Mouse (Mus musculus): ENCODE data around the gene Tmem50b. TPM values are rescaled to one million over a fixed set of nuclear protein-coding genes. Genes with fewer than 3 reads are reported as not detected.
A peak's percentile ranks its signal among the peaks of the same experiment; 100 is the strongest.

Tmem50b gene
- polyA plus RNA-seq, 1 experiment = 0.02 TPM

GRCm38 (mm10) chr16:91549616-91550015 lies 48.0 kb downstream of the Tmem50b start:
- no peak for TF ChIP-seq GATA1 (IDR thresholded peaks at IDR 0.05; ENCODE audit: low read length)
- no peak for TF ChIP-seq TAL1 (IDR thresholded peaks at IDR 0.05; ENCODE audit: low read length)
- no peak overlapping the region for H3K4me3 ChIP-seq (replicated peaks)
- H3K27me3 ChIP-seq (ENCODE audit: control insufficient read depth) = peaks cover 8% of the 10 kb centered on the region; the same call in 1 of the 2 replicates
- peaks cover 85% of the 10 kb centered on the region for H3K4me1 ChIP-seq (ENCODE audit: control insufficient read depth)
- H3K36me3 ChIP-seq (ENCODE audit: control insufficient read depth) = peaks cover 1% of the 10 kb centered on the region; the same call in 1 of the 2 replicates
- H3K9me3 ChIP-seq (ENCODE audit: control insufficient read depth, low read length) = no peaks in the 10 kb centered on the region

- no peak for TF ChIP-seq GATA1 (IDR thresholded peaks at IDR 0.05; ENCODE audit: low read length)
- TF ChIP-seq TAL1 (IDR thresholded peaks at IDR 0.05; ENCODE audit: low read length) = no peak
- no peaks in the 10 kb centered on the region for H3K9me3 ChIP-seq (ENCODE audit: control insufficient read depth, low read length)
- no peaks in the 10 kb centered on the region for H3K36me3 ChIP-seq (ENCODE audit: control insufficient read depth)
- peak overlapping the region; percentile 10 for H3K4me3 ChIP-seq (replicated peaks)
- peaks cover 86% of the 10 kb centered on the region for H3K4me1 ChIP-seq (ENCODE audit: control insufficient read depth)
- peaks cover 8% of the 10 kb centered on the region; the same call in 1 of the 2 replicates for H3K27me3 ChIP-seq (ENCODE audit: control insufficient read depth)
Observed at GRCm38 (mm10) chr16:91548996-91549395, 48.6 kb downstream of the Tmem50b start.

- H3K9me3 ChIP-seq (ENCODE audit: control insufficient read depth, low read length) = no peaks in the 10 kb centered on the region
- H3K4me3 ChIP-seq (replicated peaks) = no peak overlapping the region
- H3K4me1 ChIP-seq (ENCODE audit: control insufficient read depth) = peaks cover 86% of the 10 kb centered on the region
- H3K36me3 ChIP-seq (ENCODE audit: control insufficient read depth) = no peaks in the 10 kb centered on the region
- H3K27me3 ChIP-seq (ENCODE audit: control insufficient read depth) = peaks cover 8% of the 10 kb centered on the region; the same call in 1 of the 2 replicates
- TF ChIP-seq GATA1 (IDR thresholded peaks at IDR 0.05; ENCODE audit: low read length) (no peak), TAL1 (IDR thresholded peaks at IDR 0.05; ENCODE audit: low read length) (no peak)
Observed at GRCm38 (mm10) chr16:91548586-91548985, 49.0 kb downstream of the Tmem50b start.

DNA sequence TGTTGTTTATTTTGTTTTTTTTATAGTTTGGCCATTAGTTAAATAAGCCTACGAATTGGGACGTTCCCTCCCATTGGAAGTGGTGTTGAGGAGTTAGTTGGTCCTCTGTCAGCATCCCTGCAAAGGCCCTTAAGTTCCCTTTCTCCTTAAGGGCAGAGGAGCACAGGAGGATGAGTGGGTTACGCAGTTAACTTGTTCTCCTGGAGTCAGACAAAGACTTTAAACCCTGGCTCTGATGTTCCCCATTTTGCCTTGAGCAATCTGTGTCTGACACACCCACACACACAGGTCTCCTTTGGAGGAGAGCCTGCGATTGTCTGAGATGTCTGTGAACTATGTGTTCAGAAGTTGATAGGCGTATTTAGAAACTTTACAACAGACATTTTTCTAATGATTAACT lies 49.6 kb downstream of the Tmem50b start:
- Histone ChIP-seq H3K4me3 (replicated peaks) (peak overlapping the region; percentile 83), H3K4me1 (ENCODE audit: control insufficient read depth) (peaks cover 85% of the 10 kb centered on the region), H3K9me3 (ENCODE audit: control insufficient read depth, low read length) (no peaks in the 10 kb centered on the region), H3K27me3 (ENCODE audit: control insufficient read depth) (peaks cover 8% of the 10 kb centered on the region; the same call in 1 of the 2 replicates), H3K36me3 (ENCODE audit: control insufficient read depth) (no peaks in the 10 kb centered on the region)
- TF ChIP-seq GATA1 (IDR thresholded peaks at IDR 0.05; ENCODE audit: low read length) (no peak), TAL1 (IDR thresholded peaks at IDR 0.05; ENCODE audit: low read length) (no peak)

GRCm38 (mm10) chr16:91546836-91547741 lies 50.5 kb downstream of the Tmem50b start, which contains the start of gene Ifngr2:
Gene Ifngr2 (plus strand): TSS chr16:91547072.
- TF ChIP-seq GATA1 (IDR thresholded peaks at IDR 0.05; ENCODE audit: low read length) (no peak), TAL1 (IDR thresholded peaks at IDR 0.05; ENCODE audit: low read length) (no peak)
- Histone ChIP-seq H3K36me3 (ENCODE audit: control insufficient read depth) (no peaks in the 10 kb centered on the region), H3K4me3 (replicated peaks) (peak within 1 kb of the TSS; percentile 83), H3K4me1 (ENCODE audit: control insufficient read depth) (peaks cover 83% of the 10 kb centered on the region), H3K9me3 (ENCODE audit: control insufficient read depth, low read length) (no peaks in the 10 kb centered on the region), H3K27me3 (ENCODE audit: control insufficient read depth) (peaks cover 8% of the 10 kb centered on the region; the same call in 1 of the 2 replicates)

DNA sequence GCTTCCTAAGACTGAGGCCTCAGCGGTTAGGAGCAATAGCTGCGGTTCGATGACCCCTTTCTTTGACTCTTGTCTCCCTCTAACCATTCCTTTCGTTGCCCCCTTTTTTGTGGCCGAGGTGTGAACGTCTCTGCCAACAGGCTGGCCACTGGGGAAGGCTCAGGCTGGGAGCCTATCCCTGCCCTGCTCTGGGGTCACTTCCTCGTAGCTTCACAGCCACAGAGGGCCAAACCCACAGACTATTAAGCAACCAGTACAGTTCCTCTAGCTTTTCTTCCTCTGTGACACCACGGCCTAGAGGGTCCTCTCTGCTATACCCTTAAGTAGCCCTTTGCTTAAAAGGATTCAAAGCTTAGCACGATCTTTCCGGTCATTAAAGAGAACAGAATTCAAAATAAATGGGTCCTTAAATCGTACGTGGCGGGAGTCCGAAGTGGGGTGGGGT lies 51.2 kb downstream of the Tmem50b start:
- H3K4me3 ChIP-seq (replicated peaks) = peak overlapping the region; percentile 83
- no peak for TF ChIP-seq TAL1 (IDR thresholded peaks at IDR 0.05; ENCODE audit: low read length)
- TF ChIP-seq GATA1 (IDR thresholded peaks at IDR 0.05; ENCODE audit: low read length) = no peak
- no peaks in the 10 kb centered on the region for H3K36me3 ChIP-seq (ENCODE audit: control insufficient read depth)
- H3K4me1 ChIP-seq (ENCODE audit: control insufficient read depth) = peaks cover 83% of the 10 kb centered on the region
- H3K27me3 ChIP-seq (ENCODE audit: control insufficient read depth) = peaks cover 8% of the 10 kb centered on the region; the same call in 1 of the 2 replicates
- H3K9me3 ChIP-seq (ENCODE audit: control insufficient read depth, low read length) = no peaks in the 10 kb centered on the region

DNA sequence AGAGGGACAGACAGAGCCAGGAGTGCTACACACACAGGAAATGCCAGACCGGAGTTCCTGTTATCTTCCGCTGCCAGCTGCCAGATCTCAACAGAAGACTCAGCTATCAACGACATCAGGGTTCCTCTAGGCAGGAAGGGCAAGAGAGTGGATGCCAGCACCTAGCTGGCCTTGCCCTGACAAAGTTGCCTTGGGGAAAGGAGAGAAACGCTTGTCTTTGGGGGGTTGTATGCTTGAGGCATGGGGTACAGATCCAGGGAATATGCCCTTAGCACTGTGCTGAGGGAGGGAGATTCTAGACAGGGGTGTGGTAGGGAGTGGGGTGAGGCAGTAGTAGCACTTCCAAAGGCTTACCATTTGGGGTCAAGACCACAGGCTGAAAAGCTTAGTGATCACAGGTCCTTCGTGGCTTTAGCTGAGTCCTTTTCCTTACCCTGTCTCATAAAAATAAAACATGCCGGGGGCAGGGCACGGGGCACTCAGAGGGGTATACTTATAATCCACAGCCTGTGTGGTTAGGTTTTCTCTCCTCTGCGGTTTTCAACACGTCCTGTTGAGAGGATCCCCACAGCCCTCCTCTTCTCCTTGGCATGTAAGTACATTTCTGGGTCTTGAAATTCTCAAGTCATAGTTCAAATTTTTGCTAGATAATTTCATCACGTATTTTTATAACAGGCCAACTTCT lies 51.9 kb downstream of the Tmem50b start:
- TF ChIP-seq TAL1 (IDR thresholded peaks at IDR 0.05; ENCODE audit: low read length) (peak; percentile 96), GATA1 (IDR thresholded peaks at IDR 0.05; ENCODE audit: low read length) (peak; percentile 93)
- Histone ChIP-seq H3K36me3 (ENCODE audit: control insufficient read depth) (no peaks in the 10 kb centered on the region), H3K27me3 (ENCODE audit: control insufficient read depth) (peaks cover 8% of the 10 kb centered on the region; the same call in 1 of the 2 replicates), H3K9me3 (ENCODE audit: control insufficient read depth, low read length) (no peaks in the 10 kb centered on the region), H3K4me1 (ENCODE audit: control insufficient read depth) (peaks cover 82% of the 10 kb centered on the region), H3K4me3 (replicated peaks) (peak overlapping the region; percentile 83)

DNA sequence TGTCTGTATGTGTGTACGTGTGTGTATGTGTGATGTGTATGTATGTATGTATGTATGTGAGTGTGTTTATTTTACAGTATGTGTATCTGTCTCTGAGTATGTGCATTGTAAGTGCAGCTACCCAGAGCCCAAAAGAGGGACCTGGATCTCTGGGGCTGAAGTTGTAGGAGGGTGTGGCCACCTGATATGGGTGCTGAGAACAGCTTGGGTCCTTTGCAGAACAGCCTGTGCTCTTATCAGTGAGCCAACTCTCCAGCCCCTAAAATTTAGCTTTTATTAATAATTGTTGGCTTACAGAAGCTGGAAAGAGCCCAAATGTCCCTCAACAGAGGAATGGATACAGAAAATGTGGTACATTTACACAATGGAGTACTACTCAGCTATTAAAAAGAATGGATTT lies 54.0 kb downstream of the Tmem50b start:
- Histone ChIP-seq H3K27me3 (ENCODE audit: control insufficient read depth) (peaks cover 8% of the 10 kb centered on the region; the same call in 1 of the 2 replicates), H3K4me1 (ENCODE audit: control insufficient read depth) (peaks cover 68% of the 10 kb centered on the region), H3K9me3 (ENCODE audit: control insufficient read depth, low read length) (no peaks in the 10 kb centered on the region), H3K36me3 (ENCODE audit: control insufficient read depth) (no peaks in the 10 kb centered on the region), H3K4me3 (replicated peaks) (no peak overlapping the region)
- no peak for TF ChIP-seq GATA1 (IDR thresholded peaks at IDR 0.05; ENCODE audit: low read length)
- TF ChIP-seq TAL1 (IDR thresholded peaks at IDR 0.05; ENCODE audit: low read length) = no peak
